Mouse (Mus musculus) lung, postnatal 36 days (tissue): ENCODE data around the gene Nsd2.
A peak's percentile ranks its signal among the peaks of the same experiment; 100 is the strongest.
"Not testable (repeated sequence)": the region's sequence is repeated elsewhere in the genome, so short reads cannot be mapped to it uniquely, and the experiment has no call there.

Source experiments
- DNase-seq: peaks from one replicate; pipeline ENCODE4 v3.0.0; 2022; ENCODE audit warnings: mixed read lengths

Gene Nsd2

GRCm38 (mm10) chr5:33934877-33935276 is 114.4 kb downstream of the Nsd2 start:
- DNase-seq: no peak

GRCm38 (mm10) chr5:33935700-33936111 is 115.2 kb downstream of the Nsd2 start:
- peak; percentile 47 for DNase-seq

- peak; percentile 99 for DNase-seq
Observed at GRCm38 (mm10) chr5:33936120-33936707, 115.7 kb downstream of the Nsd2 start, which contains the start of gene Nelfa. TSS of gene Nelfa (minus strand) at chr5:33936413.

DNA sequence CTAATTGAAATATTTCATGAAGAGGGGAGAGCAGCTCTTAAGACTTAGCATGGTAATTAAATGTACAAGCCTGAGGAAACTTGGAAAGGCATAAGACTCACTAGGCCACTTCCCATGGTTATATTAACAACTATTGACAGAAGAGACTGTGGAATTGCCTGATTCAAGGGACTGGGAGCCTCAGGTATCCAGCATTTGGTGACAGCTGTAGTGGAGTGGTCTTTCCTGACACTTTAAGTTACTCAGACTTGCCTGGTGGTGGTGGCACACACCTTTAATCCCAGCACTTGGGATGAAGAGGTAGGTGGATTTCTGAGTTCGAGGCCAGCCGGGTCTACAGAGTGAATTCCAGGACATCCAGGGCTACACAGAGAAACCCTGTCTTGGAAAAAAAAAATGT is 116.7 kb downstream of the Nsd2 start:
- no peak for DNase-seq

DNA sequence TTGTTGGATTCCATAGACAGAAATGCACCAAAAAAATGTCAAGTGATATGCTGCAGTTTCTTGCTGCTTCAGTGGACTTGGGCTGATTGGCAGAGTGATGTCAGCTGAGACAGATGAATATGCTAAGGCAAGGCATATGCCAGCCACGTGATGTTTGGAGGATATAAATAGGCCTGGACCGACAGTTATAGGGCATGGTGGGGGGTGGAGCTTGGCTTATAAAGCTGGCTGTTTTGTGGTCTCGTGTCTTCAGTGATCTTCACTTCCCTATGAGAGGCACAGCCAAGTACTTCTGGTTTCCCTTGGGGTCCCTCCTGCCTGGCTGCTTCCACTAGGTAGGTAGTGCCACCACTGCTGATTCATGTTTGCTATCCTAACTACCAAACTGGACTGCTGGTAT is 117.9 kb downstream of the Nsd2 start:
- peak; percentile 60 for DNase-seq

DNA sequence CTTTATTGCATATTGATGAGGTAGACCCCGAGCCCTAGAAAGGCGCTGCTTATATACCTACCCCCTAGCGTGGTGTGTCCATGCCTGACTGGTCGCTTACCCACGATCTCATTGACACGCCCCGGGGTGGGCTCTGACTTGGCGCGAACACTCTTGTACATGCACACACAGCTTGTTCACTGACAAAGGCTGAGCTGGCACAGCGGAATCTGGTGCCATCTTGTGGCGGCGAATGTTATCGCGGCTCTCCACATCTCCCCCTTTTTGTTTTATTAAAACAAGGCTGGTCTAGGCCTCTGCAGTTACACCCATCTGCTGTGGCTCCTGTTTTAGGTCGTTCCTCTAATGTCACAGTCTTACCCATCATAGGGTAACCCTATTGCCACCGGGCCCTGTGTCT is 126.5 kb downstream of the Nsd2 start:
- DNase-seq: not testable (repeated sequence)
